Mouse (Mus musculus) brain, embryonic 14.5 days (tissue): ENCODE results near the gene Slc12a8.

Source experiments
- CTCF ChIP-seq: fragments of 200-500 bp; IDR thresholded peaks from 2 replicates; pipeline ENCODE4 v1.5.1; 2012; ENCODE audit warnings: inconsistent platforms, mild to moderate bottlenecking, moderate library complexity, borderline replicate concordance; ENCODE audit not compliant: insufficient read depth, insufficient read length; ENCODE audit errors: extremely low read depth
- POLR2A ChIP-seq: fragments of 200-500 bp; IDR thresholded peaks from 2 replicates; pipeline ENCODE4 v1.6.1; 2012; ENCODE audit warnings: mild to moderate bottlenecking, inconsistent platforms, borderline replicate concordance; ENCODE audit not compliant: poor library complexity, insufficient read depth, insufficient read length, severe bottlenecking; ENCODE audit errors: extremely low read depth

DNA sequence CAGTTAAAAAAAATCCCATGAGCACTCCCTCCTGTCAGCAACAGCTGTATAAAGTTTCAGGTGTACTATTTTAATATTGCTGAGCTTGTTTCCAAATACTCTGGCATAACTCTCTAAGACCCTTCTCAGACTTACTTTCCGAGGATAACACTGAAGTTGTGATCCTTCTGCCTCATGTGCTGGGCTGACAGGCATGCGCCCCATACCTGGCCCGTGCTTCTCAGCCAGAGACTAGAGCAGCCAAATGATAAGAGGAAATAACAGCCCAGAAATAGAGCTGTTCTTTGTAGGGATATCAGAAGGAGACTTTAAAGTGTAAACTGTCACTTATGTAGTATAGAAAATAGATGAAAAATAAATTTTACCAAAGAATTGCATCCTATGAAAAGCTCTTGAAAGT, 34.8 kb upstream of the Slc12a8 start:
- TF ChIP-seq POLR2A = no peak
- TF ChIP-seq CTCF = no peak
